Mouse (Mus musculus): ENCODE results near the gene Gm37419.

Gene Gm37419

GRCm38 (mm10) chr16:23993351-23994321 lies 5.4 kb downstream of the Gm37419 start:
- DNase-seq (ENCODE audit: low spot score in 2 of 2), result peak in 1 of 2 experiments; percentile 43

- DNase-seq (ENCODE audit: low spot score in 2 of 2), result no peak
Observed at GRCm38 (mm10) chr16:23996342-23996741, 8.1 kb downstream of the Gm37419 start.

GRCm38 (mm10) chr16:23997228-23997627 lies 8.9 kb downstream of the Gm37419 start:
- DNase-seq (ENCODE audit: low spot score in 2 of 2), result no peak

DNA sequence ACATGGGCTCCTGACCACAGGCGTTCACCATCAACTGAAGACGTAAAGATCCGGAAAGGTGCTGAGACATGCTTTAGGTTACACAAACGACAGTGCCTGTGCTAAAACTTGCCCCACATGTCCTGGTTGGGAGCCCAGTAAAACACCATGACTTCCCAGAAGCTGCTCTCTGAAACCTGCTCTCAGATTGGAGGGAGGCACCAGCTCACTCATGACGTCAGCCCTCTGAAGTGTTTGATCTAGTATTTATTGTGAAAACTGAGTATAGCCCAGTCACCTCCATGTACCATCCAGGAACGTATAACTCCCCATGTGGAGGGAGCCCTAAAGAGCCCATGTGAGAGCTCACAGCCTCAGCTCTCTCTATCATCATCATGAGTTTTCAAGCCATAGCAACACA lies 9.6 kb downstream of the Gm37419 start:
- no peak for DNase-seq (ENCODE audit: low spot score in 2 of 2)

DNA sequence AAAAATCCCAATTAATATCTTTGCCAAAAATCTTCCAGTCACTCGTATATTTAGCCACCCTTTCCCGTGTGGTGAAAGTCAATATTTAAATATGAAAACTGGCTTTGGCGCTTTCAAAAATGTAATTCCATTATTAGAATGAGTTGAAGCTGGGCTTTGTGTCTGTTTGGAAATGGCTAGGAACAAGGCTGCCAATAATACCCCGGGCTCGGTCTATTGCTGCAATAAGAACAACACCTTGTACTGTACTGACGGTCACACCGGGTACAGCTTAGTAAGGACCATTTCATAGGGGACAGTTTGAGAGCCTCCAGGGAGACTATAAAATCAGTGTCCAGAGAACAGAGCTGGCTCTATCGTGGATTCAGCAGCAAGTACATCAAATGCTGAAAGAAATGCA lies 17.6 kb downstream of the Gm37419 start:
- no peak for DNase-seq (ENCODE audit: low spot score in 2 of 2)

DNA sequence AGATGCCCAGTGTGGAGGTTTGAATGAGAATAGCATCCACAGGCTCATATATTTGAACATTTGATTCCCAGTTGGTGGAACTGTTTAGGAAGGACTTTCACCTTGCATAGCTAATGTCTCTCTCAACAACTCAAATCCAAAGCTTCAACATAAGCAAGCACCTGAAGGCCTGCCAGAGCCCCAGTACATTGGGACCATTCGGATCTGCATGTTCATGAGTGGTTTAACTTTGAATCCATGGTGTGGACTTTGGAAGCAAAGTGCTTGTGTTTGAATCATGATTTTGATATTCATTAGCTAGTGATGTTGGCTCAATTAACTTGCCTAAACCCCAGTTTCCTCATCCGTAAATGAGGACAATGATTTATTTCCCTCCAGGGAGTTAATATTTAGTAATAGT lies 21.6 kb downstream of the Gm37419 start:
- no peak for DNase-seq (ENCODE audit: low spot score in 2 of 2)

DNA sequence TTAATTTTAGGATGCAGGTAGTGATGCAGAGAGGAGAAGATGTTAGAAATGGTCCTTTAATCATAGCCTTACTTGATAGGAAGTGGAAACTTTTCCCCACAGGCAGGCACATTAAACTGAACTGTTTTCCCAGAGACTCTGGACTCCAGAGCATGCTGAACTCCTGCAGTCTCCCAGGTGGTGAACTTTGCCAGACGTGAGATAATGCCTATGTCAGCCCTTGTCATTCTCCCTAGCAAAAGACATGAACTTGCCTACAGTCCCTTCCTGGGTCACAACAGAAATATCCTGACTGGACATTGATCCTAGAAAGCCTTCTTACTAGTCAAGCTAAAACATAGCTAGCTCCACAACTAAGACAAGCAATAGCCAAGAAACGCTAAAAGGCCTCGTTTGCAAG lies 23.0 kb downstream of the Gm37419 start:
- no peak for DNase-seq (ENCODE audit: low spot score in 2 of 2)

DNA sequence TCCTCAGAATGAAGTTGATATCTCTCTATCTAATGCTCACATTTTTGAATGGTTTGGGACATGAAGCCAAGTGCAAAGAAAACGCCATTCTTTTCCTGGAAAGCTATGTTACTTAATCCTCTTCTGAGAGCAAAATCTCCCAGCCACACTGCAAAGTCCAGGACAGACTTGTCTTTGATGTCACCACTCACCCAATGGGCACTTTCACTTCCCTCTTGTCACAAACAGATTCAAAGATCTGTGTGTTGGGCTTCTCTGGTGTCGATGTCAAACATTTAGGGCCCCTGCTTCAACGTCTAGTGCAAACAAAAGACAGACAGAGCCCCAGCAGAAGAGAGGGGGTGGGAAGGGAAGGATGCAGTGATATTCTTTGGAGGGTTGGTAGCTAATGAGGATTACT lies 23.8 kb downstream of the Gm37419 start:
- DNase-seq (ENCODE audit: low spot score in 2 of 2), result no peak

DNA sequence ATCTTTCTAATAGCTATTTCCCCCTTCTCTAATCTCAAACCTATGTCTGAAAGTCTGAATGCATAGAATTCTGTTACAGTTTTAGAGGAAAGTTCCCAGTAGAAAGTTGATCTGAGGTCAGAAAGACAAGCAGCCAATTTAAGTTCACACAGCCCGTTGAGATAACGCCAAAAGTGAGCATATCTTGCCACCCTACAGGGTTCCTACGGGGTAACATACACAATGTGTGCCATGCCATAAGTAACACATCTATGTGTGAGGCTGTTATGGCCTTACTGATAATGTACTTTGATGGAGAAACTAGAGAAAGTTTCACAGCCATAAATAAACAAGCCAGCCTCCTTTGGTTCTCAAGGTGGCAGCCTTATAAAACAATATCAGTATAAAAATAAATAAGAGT lies 26.1 kb downstream of the Gm37419 start:
- no peak for DNase-seq (ENCODE audit: low spot score in 2 of 2)

GRCm38 (mm10) chr16:24016273-24016672 lies 28.0 kb downstream of the Gm37419 start:
- DNase-seq (ENCODE audit: low spot score in 2 of 2), result no peak

- DNase-seq (ENCODE audit: low spot score in 2 of 2), result no peak
Observed at GRCm38 (mm10) chr16:24016742-24017141, 28.5 kb downstream of the Gm37419 start.

DNA sequence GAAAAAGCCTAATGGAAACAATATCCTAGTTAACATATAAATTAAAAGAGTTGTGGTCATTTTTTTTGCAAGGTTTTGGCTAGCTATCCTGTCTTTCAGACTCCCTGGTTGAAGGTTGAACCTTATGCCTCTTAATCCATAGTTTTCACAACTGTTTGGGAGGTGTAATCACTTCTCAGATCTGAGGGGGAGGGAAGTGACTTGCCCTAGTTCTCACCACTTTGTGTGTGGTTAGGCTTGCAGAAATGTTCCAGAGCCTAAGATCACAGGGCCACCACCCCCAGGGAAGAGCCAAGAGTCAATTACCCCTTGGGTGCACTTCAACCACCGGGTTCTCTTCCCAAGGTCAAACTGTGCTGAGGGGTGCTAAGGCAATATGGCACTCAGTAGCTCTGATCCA lies 33.4 kb downstream of the Gm37419 start:
- DNase-seq (ENCODE audit: low spot score in 2 of 2), result no peak

GRCm38 (mm10) chr16:24022605-24023004 lies 34.3 kb downstream of the Gm37419 start:
- no peak for DNase-seq (ENCODE audit: low spot score in 2 of 2)

DNA sequence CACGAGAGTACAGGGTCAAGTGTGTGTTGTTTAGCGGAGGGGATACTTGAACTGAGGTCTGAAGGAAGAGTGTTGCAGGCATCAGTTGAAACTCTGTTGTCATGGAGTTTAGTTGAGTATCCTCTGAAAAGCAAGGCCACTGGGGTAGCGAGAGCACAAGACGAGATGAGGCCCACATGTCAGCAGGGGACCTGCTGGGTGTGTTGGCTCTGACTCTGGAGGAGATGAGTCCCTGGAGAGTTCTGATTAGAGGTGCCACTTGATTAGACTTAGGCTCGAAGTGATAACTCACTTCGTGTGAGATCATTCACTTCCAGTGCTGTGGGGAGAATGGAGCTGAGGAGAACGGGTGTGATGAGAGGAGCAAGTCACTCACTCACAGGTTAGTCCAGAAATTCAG lies 37.2 kb downstream of the Gm37419 start:
- DNase-seq (ENCODE audit: low spot score in 2 of 2), result no peak

GRCm38 (mm10) chr16:24029965-24030672 lies 41.8 kb downstream of the Gm37419 start:
- DNase-seq (ENCODE audit: low spot score in 2 of 2), result no peak

DNA sequence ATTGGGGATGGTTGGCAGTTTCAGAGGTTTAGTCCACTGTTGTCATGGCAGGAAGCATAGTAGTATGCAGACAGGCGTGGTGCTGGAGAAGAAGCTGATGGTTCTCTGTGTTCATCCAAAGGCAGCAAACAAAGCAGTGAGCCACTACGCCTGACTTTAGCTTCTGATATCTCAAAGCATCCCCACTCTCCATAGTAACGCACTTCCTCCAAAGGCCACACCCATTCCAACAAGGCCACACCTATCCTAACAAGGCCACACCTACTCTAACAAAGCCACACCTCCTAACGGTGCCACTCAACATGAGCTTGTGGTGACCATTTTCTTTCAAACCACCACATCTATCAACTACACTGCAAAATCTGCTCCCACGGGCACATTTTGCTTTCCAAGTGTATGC lies 45.0 kb downstream of the Gm37419 start:
- no peak for DNase-seq (ENCODE audit: low spot score in 2 of 2)

DNA sequence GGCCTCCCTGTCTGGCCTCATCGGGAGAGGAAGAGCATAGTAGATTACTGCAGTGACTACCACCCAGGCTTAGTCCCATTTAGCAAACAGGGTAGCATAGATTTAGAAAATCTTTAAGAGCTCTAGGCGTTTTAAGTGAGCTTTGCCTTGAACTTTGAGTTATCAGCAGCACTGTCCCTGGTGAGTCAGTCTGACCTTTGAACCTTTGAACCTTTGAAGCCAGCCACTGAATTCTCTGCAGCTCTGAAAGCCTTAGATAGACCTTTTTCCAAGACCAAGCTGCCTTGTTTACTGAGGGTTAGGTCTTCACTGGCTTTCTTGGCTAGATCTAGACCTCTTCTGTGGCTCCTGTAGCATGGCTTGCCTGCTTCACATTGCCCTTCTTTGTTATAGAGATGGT lies 46.2 kb downstream of the Gm37419 start:
- no peak for DNase-seq (ENCODE audit: low spot score in 2 of 2)

GRCm38 (mm10) chr16:24035767-24036166 lies 47.5 kb downstream of the Gm37419 start:
- no peak for DNase-seq (ENCODE audit: low spot score in 2 of 2)

- no peak for DNase-seq (ENCODE audit: low spot score in 2 of 2)
Observed at GRCm38 (mm10) chr16:24036398-24036797, 48.1 kb downstream of the Gm37419 start.
